Mouse (Mus musculus): ENCODE data around the gene Trem2. TPM values are rescaled to one million over a fixed set of nuclear protein-coding genes. Genes with fewer than 3 reads are reported as not detected.

Trem2 gene
- polyA plus RNA-seq, 1 experiment from 2014 or later = 3.5 TPM

DNA sequence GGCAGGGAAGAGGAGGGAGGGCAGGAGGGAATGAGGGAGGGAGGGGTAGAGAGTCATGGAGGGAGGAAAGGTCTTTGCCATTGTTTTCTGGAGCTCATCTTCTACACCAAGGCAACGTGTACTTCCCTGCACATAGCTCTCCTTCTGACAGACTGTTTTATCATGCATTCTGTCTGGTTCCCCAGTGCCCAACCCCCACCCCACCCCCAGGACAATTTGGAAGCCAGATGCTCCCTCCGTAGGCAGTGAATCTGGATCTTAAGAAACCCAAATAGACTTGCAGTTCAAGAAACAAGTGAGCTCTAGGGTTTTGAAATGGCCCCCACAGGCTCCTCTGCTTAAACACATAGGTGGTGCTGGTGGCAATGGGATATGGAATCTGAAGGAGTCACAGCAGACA is 11.7 kb downstream of the Trem2 start:
- Histone ChIP-seq H3K36me3 (no peaks in the 10 kb centered on the region), H3K9me3 (replicated peaks) (no peaks in the 10 kb centered on the region), H3K4me1 (no peaks in the 10 kb centered on the region), H3K4me3 (no peak overlapping the region), H3K4me2 (replicated peaks) (no peak overlapping the region), H3K9ac (no peak overlapping the region), H3K27me3 (no peaks in the 10 kb centered on the region; the same call in 1 of the 2 replicates), H3K27ac (no peak overlapping the region)
- WGBS = 58% methylated on average over 2 of the region's 2 CpGs
- no peak for ATAC-seq (ENCODE audit: low FRiP score)

DNA sequence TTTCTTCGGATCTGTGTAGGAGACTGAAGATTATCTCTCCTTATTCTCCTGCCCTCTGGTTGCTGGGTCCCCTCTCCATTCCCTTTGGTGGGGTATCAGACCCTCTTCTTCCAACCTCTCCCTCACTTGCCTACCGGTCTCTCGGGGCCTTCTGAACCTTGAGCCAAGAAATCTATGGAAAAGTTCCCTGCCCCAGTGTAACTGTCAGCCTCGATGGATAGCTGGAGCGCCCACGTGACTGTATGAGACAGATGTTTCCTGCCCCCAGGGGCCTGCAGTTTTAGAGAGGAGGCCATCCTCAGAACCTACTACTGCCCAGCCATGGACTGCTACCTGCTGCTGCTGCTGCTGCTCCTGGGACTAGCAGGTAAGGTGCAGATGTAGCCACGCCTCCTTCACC is 13.4 kb downstream of the Trem2 start, which contains the start of gene Treml1:
Treml1 (plus strand) TSS at position 301 of the 400 bp plus-strand sequence.
- no peak within 1 kb of the TSS for H3K27ac ChIP-seq
- WGBS = 82% methylated on average over 7 of the region's 7 CpGs
- no peaks in the 10 kb centered on the region for H3K9me3 ChIP-seq (replicated peaks)
- no peaks in the 10 kb centered on the region for H3K36me3 ChIP-seq
- H3K4me2 ChIP-seq (replicated peaks) = no peak within 1 kb of the TSS
- no peaks in the 10 kb centered on the region for H3K4me1 ChIP-seq
- H3K27me3 ChIP-seq = no peaks in the 10 kb centered on the region
- no peak within 1 kb of the TSS for H3K9ac ChIP-seq
- no peak for ATAC-seq (ENCODE audit: low FRiP score)
- no peak within 1 kb of the TSS for H3K4me3 ChIP-seq

DNA sequence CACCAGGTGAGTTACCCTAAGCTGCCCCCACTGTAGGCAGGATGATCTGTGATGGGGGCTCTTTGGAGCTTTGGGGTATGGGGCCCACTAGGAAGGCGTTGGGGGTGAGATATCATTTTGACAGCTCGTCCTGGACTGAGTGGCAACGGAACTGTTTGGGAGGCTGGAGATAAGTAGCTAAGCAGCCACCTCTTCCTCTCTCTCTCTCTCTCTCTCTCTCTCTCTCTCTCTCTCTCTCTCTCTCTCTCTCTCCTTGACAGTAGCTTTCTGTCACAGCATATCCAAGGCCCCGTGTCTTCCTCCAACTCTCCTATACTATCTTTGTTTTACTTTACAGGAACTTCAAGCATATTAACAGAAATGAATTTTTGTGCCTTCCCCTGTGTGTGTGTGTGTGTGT is 14.3 kb downstream of the Trem2 start:
- no peak for ATAC-seq (ENCODE audit: low FRiP score)

GRCm38 (mm10) chr17:48362346-48362745 is 16.1 kb downstream of the Trem2 start:
- Histone ChIP-seq H3K36me3 (no peaks in the 10 kb centered on the region), H3K27me3 (no peaks in the 10 kb centered on the region), H3K4me1 (no peaks in the 10 kb centered on the region), H3K9me3 (replicated peaks) (no peaks in the 10 kb centered on the region), H3K9ac (no peak overlapping the region), H3K27ac (no peak overlapping the region), H3K4me2 (replicated peaks) (no peak overlapping the region), H3K4me3 (no peak overlapping the region)
- no peak for ATAC-seq (ENCODE audit: low FRiP score)
- WGBS = 85% methylated on average over 3 of the region's 3 CpGs

More for the DNA sequence above, 14.3 kb downstream of the Trem2 start:
- Histone ChIP-seq H3K27me3 (no peaks in the 10 kb centered on the region), H3K9me3 (replicated peaks) (no peaks in the 10 kb centered on the region), H3K9ac (no peak overlapping the region), H3K36me3 (no peaks in the 10 kb centered on the region), H3K4me2 (replicated peaks) (no peak overlapping the region), H3K4me1 (no peaks in the 10 kb centered on the region), H3K4me3 (no peak overlapping the region), H3K27ac (no peak overlapping the region)
- 90% methylated on average over 4 of the region's 4 CpGs for WGBS

- Histone ChIP-seq H3K9me3 (replicated peaks) (no peaks in the 10 kb centered on the region), H3K4me3 (no peak overlapping the region), H3K27ac (no peak overlapping the region), H3K4me2 (replicated peaks) (no peak overlapping the region), H3K9ac (no peak overlapping the region), H3K36me3 (no peaks in the 10 kb centered on the region), H3K4me1 (no peaks in the 10 kb centered on the region), H3K27me3 (no peaks in the 10 kb centered on the region)
- 89% methylated on average over 8 of the region's 8 CpGs for WGBS
- ATAC-seq (ENCODE audit: low FRiP score) = no peak
Observed at GRCm38 (mm10) chr17:48362966-48363365, 16.8 kb downstream of the Trem2 start.

DNA sequence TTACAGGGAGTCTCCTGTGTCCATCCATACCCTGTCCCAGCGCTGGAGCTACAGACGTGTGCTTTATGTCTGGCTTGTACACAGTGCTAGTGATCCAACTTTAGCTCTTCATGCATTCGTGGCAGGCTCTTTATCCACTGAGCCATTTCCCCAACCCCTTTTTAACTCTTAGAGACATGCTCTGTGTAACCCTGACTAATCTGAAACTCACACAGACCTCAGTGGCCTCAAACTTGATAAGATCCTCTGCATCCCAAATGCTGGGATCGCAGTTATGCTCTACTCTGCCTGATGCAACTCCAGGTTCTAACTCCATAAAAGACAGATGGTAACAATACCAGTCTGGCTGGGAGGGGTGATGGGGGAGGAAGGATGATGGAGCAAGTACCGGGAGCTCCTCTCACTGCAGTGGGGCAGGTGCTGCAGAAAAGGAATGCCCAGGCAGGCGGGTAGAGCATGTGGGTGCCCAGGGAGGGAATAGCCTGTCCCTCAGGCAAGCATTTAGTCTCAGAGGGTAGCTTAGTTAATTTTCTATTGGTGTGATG is 17.3 kb downstream of the Trem2 start:
- WGBS = 78% methylated on average over 6 of the region's 6 CpGs
- ATAC-seq (ENCODE audit: low FRiP score) = no peak
- no peaks in the 10 kb centered on the region for H3K36me3 ChIP-seq
- H3K4me1 ChIP-seq = no peaks in the 10 kb centered on the region
- no peak overlapping the region for H3K27ac ChIP-seq
- H3K4me3 ChIP-seq = no peak overlapping the region
- H3K27me3 ChIP-seq = no peaks in the 10 kb centered on the region
- no peak overlapping the region for H3K4me2 ChIP-seq (replicated peaks)
- H3K9me3 ChIP-seq (replicated peaks) = no peaks in the 10 kb centered on the region
- no peak overlapping the region for H3K9ac ChIP-seq

GRCm38 (mm10) chr17:48365511-48366155 is 19.4 kb downstream of the Trem2 start:
- no peak overlapping the region for H3K4me3 ChIP-seq
- no peak for ATAC-seq (ENCODE audit: low FRiP score)
- no peaks in the 10 kb centered on the region for H3K9me3 ChIP-seq (replicated peaks)
- no peaks in the 10 kb centered on the region for H3K4me1 ChIP-seq
- no peak overlapping the region for H3K4me2 ChIP-seq (replicated peaks)
- H3K9ac ChIP-seq = no peak overlapping the region
- WGBS = 69% methylated on average over 9 of the region's 9 CpGs
- H3K27me3 ChIP-seq = no peaks in the 10 kb centered on the region
- H3K36me3 ChIP-seq = no peaks in the 10 kb centered on the region
- H3K27ac ChIP-seq = no peak overlapping the region

DNA sequence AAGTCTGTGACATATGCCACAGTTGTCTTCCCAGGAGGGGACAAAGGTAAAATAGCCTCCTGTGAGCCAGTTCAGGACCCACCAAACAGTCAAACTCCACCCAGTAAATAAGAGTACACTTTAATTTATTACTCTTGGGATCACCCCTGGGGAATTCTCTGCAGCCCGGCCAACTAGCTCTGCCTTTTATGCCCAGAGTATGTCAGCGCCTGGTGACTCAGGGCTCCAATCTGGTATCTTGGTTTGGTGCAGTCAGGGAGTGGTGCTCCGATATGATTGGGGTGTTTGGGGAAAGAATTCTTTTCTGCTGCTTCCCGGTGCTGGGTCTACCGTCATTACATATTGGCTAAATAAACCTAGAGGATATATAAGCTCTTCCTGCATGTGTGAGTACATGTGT is 20.6 kb downstream of the Trem2 start:
- no peaks in the 10 kb centered on the region for H3K36me3 ChIP-seq
- no peak overlapping the region for H3K4me3 ChIP-seq
- no peaks in the 10 kb centered on the region for H3K9me3 ChIP-seq (replicated peaks)
- H3K27me3 ChIP-seq = no peaks in the 10 kb centered on the region
- no peak overlapping the region for H3K4me2 ChIP-seq (replicated peaks)
- WGBS = 83% methylated on average over 5 of the region's 5 CpGs
- no peak for ATAC-seq (ENCODE audit: low FRiP score)
- H3K27ac ChIP-seq = no peak overlapping the region
- H3K9ac ChIP-seq = no peak overlapping the region
- H3K4me1 ChIP-seq = no peaks in the 10 kb centered on the region

DNA sequence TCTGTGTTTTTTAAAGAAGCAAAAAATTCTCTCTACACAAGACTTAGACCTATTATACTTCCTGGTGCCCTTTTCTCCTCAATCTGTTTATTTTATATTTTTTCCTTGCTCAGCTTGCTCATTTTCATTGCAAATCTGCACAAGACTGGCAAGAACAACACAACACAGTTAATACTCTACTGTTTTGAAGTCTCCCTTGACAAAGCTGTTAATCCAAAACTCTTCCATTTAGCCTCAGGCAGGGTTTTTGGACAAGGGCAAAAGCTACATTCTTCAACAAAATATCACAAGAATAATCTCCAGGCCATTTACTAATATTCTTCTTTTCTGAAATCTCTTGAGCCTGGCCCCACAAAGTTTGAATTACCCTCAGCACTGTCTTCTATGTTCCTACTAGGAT is 25.4 kb downstream of the Trem2 start:
- H3K4me2 ChIP-seq (replicated peaks) = no peak overlapping the region
- no peaks in the 10 kb centered on the region for H3K4me1 ChIP-seq
- no peaks in the 10 kb centered on the region for H3K36me3 ChIP-seq
- no peaks in the 10 kb centered on the region for H3K27me3 ChIP-seq
- no peak for ATAC-seq (ENCODE audit: low FRiP score)
- H3K9ac ChIP-seq = no peak overlapping the region
- no peak overlapping the region for H3K4me3 ChIP-seq
- no peak overlapping the region for H3K27ac ChIP-seq
- no peaks in the 10 kb centered on the region for H3K9me3 ChIP-seq (replicated peaks)

- H3K4me2 ChIP-seq (replicated peaks) = no peak overlapping the region
- H3K9ac ChIP-seq = no peak overlapping the region
- ATAC-seq (ENCODE audit: low FRiP score) = no peak
- no peaks in the 10 kb centered on the region for H3K27me3 ChIP-seq
- no peaks in the 10 kb centered on the region for H3K9me3 ChIP-seq (replicated peaks)
- H3K36me3 ChIP-seq = no peaks in the 10 kb centered on the region
- no peaks in the 10 kb centered on the region for H3K4me1 ChIP-seq
- H3K27ac ChIP-seq = no peak overlapping the region
- 82% methylated on average over 8 of the region's 8 CpGs for WGBS
- no peak overlapping the region for H3K4me3 ChIP-seq
Observed at GRCm38 (mm10) chr17:48372987-48373386, 26.8 kb downstream of the Trem2 start.

DNA sequence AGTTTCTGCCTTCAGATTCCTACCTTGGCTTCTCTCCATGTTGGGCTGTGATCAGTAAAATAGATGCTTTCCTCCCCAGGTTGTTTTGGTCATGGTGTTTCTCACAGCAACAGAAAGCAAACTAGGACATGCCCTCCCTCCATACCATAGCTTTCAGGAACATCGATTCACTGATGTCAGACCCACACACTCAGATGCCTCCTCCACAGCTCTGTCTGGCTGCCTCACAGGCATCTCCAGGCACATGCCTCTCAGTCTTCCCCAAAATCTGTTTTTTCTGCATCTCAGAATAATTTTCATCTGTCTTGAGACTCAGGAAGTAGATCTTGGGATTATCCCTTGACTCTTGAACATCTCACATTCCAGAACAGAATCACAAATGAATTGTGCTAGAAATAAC is 29.9 kb downstream of the Trem2 start:
- Histone ChIP-seq H3K27ac (no peak overlapping the region), H3K4me2 (replicated peaks) (no peak overlapping the region), H3K27me3 (no peaks in the 10 kb centered on the region), H3K9me3 (replicated peaks) (no peaks in the 10 kb centered on the region), H3K9ac (no peak overlapping the region), H3K36me3 (no peaks in the 10 kb centered on the region), H3K4me1 (no peaks in the 10 kb centered on the region), H3K4me3 (no peak overlapping the region)
- WGBS = 93% methylated on average over 1 of the region's 1 CpGs
- ATAC-seq (ENCODE audit: low FRiP score) = no peak

- H3K4me3 ChIP-seq = no peak overlapping the region
- no peaks in the 10 kb centered on the region for H3K36me3 ChIP-seq
- H3K9ac ChIP-seq = no peak overlapping the region
- no peaks in the 10 kb centered on the region for H3K4me1 ChIP-seq
- no peaks in the 10 kb centered on the region for H3K9me3 ChIP-seq (replicated peaks)
- H3K4me2 ChIP-seq (replicated peaks) = no peak overlapping the region
- ATAC-seq (ENCODE audit: low FRiP score) = no peak
- no peaks in the 10 kb centered on the region for H3K27me3 ChIP-seq
- no peak overlapping the region for H3K27ac ChIP-seq
Observed at GRCm38 (mm10) chr17:48379050-48379449, 32.8 kb downstream of the Trem2 start.

DNA sequence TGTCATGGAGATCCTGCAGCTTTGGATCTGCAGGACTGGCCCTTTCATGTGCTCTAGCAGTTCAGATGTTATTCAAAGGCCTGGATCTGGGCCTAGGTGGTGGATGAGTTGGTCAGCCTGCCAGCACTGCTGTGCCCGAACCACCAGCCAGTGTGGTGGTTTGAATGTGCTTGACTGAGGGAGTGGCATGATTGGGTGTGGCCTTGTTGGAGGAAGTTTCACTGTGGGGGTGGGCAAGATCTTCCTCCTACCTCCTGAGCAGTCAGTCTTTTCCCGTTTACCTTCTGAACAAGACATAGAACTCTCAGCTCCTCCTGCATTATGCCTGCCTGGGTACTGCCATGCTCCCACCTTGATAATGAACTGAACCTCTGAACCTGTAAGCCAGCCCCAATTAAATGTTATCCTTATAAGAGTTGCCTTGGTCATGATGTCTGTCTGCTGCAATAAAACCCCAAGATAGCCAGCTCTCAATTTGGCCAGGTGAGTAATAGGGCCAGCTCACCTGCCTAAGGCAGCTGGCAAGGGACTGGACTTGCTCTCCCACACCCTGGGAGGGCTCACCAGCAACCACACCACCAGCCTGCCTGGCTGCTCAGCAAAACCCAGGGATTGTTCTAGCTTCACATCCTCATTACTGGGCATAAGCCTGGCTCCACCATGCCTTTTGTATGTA is 39.7 kb downstream of the Trem2 start:
- H3K27me3 ChIP-seq = no peaks in the 10 kb centered on the region
- 79% methylated on average over 2 of the region's 2 CpGs for WGBS
- H3K4me3 ChIP-seq = no peak overlapping the region
- H3K9ac ChIP-seq = no peak overlapping the region
- no peak for ATAC-seq (ENCODE audit: low FRiP score)
- no peak overlapping the region for H3K4me2 ChIP-seq (replicated peaks)
- H3K9me3 ChIP-seq (replicated peaks) = no peaks in the 10 kb centered on the region
- no peaks in the 10 kb centered on the region for H3K4me1 ChIP-seq
- H3K36me3 ChIP-seq = peaks cover 50% of the 10 kb centered on the region
- H3K27ac ChIP-seq = no peak overlapping the region

Measured in hindbrain, embryonic 12.5 days (tissue).